Mouse (Mus musculus) brown adipose tissue, adult 24 weeks (tissue): ENCODE results near the gene Mylk4. TPM values are rescaled to one million over a fixed set of nuclear protein-coding genes. Genes with fewer than 3 reads are reported as not detected.

ENCODE experiments used
- H3K27ac ChIP-seq: fragments of 200-500 bp; replicated peaks from 2 replicates; pipeline ENCODE4 v1.5.1; 2012; ENCODE audit warnings: low read depth, mild to moderate bottlenecking, low read length
- H3K4me1 ChIP-seq: fragments of 200-500 bp; 2 replicates; pipeline ENCODE4 v1.6.1; 2012; ENCODE audit warnings: low read length, mixed read lengths; ENCODE audit not compliant: control insufficient read depth, insufficient read depth, insufficient read length
- H3K4me3 ChIP-seq: fragments of 200-500 bp; 2 replicates; pipeline ENCODE4 v1.5.1; 2012; ENCODE audit warnings: low read depth, mild to moderate bottlenecking, low read length, moderate library complexity; ENCODE audit not compliant: insufficient read depth
- polyA plus RNA-seq: library from polyadenylated mRNA; stranded (reverse); fragments of >200 nt; gene quantifications from 2 replicates; pipeline ENCODE4 v1.2.4, GENCODE M21; 2012; ENCODE audit not compliant: missing spikeins, insufficient read depth, insufficient read length

Mylk4 gene
- 2.5 and 11.1 TPM in 2 replicates for polyA plus RNA-seq

DNA sequence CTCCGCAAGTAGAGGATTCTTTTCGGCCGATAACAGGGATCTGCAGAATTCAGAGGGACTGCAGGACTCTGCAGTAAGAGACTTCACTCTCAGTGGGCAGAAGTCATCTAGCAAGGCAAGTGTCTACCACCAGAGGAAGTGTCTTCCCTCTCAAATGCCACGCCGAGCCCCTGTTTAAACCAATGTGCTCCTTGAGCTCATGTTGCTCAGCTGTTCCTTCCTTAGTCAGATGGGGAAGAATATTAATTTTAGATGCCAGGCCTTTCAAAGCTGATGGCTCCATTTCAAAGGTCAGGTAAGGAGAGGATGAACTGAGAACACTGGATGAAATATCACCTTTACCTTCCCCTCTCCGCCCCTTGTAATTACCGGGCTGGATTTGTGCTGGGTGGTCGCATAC is at the start of gene Mylk4:
Mylk4 (minus strand) TSS at position 139 of the 400 bp plus-strand sequence.
- Histone ChIP-seq H3K27ac (no peak within 1 kb of the TSS), H3K4me3 (no peak within 1 kb of the TSS), H3K4me1 (no peaks in the 10 kb centered on the region)

DNA sequence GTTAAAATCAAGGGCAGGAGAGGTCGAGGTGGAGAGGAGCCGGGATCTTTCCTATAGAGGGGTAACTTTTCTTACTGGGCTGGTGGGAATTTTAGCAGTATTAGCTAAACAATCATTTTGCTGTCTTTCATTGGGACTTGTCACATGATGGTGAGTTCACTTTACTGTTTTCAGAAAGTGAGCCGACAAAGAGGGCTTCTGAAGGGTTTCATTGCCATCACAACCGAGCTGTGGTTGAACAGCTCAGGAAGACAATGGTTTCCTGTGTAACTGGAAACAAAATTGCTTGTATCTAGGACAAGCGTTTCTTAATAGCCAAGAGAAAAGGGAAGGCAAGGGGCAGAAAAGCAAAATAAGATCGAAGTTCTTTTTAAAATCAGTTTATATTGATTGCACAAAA is 49.5 kb upstream of the Mylk4 start:
- H3K27ac ChIP-seq, result no peak overlapping the region
- no peaks in the 10 kb centered on the region for H3K4me1 ChIP-seq
- no peak overlapping the region for H3K4me3 ChIP-seq

DNA sequence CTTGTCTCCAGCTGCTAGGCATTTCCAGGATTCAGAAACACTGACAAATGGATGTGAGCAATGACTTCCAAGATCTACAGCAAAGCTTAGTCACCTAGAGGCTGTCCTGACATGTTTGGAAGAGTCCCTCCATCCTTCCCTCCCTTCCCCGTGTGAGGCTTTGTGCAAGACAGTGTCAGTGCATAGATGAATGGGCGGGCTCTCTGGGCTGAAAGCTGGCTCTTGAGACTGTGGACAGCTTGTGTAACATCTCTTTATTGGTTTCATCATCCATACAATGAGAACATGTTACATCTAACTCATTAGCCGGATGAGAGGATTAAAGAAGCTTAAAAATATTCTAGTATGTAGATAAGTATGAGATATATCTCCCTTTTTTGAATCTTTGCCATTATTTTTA is 49.0 kb upstream of the Mylk4 start:
- Histone ChIP-seq H3K27ac (no peak overlapping the region), H3K4me3 (no peak overlapping the region), H3K4me1 (no peaks in the 10 kb centered on the region)

DNA sequence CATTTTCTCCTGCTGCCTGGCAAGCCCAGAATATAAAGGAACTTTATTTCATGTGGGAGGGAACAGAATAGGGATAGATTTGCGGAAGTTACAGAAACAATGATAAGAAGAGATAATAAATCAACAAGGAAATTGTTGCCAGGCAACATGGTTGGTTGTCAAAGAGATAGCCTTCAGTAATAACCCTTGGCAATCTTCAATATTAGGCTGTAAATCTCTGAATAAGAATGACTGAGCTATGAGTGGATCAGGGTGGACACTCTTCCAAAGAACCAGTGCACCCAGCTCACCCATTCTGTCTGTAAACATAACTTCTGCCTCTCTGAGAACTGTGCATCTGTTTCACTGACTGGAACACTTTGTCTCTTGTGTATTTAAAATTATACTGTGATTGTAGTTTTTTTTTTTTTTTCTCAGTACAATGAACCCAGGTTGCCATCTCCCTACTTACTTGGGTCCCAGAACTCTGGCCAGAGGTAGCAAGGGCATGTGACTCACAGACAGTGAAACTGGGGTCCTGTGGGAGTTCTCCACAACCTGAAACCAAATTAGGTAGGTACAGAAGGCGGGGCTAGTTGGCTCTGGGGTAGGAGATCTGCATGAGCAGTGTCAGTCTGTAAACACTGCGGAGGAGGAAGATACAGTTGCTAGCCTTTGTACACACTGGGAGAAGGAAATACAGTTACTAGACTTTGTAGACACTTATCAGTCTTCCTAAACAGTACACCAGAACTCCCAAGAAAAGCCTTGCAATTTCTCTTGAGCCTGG is 47.9 kb upstream of the Mylk4 start:
- Histone ChIP-seq H3K27ac (no peak overlapping the region), H3K4me1 (no peaks in the 10 kb centered on the region), H3K4me3 (no peak overlapping the region)

DNA sequence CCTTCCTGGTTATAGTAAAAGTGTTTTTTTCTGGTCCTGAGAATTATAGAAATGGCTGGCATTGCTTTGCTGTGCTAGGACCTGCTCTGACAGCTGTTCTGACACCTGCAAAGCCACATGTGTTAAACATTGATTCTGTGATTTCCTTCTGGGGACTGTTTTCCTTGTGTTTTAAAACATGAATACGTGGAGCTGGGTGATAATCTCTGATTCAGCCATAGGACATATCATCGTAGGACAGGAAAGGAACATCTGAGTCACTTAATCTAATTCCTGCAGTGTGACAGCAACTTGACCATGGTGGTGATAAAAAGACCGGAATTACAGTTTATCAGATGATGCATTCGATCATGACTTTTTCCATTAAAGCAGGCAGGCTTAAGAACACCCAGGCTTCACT is 45.1 kb upstream of the Mylk4 start:
- H3K4me1 ChIP-seq, result no peaks in the 10 kb centered on the region
- no peak overlapping the region for H3K27ac ChIP-seq
- H3K4me3 ChIP-seq, result no peak overlapping the region

DNA sequence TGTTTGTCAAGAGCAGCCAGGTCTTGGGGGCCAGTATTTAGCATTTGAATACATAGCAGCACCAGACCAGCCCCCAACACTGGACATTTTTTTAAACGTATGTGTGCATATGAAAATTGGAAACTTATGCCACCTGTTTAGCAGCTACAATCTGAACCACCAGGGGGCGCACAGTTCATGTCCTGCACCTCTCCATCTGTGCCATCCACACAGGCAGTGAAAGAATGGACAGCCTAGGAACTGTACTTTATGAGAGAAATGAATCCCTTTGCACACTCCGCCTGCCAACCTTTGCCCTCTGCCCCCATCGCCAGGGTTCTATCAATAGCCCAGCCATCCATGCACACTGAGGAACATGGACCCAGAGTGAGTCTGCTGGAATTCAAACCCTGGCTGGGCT is 44.2 kb upstream of the Mylk4 start:
- H3K4me3 ChIP-seq, result no peak overlapping the region
- H3K4me1 ChIP-seq, result no peaks in the 10 kb centered on the region
- no peak overlapping the region for H3K27ac ChIP-seq

DNA sequence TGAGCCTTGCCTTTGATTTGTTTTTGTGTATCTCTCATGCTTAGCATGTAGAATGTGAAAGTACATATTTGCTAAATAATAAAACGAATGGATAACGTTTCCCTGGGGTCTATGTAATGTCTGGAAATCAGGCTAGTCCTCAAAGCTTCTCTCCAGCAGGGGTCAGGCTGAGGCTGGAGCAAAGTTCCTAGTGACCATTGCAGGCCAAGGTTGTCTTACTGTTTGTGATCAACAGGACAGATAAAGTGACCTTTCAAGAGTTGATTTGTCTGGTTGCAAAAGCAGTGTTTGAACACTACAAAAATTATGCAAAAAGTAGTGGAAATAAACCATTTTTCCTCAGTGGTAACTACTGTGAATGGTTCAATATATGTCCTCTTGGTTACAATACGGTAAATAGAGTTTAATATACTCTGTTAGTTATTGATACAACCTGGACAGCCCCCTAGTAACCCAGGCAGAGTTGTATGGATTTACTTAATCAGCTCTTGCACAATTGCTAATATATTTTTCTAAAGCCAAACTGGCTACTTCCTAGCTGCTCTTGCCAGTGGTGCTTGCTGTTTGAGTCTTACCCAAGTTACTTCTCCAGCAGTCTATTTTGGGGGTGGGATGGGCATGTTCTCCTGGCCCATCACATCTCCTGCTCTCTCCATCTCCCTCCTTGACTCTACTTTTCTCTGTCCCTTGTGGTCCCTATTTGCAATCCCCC is 43.5 kb upstream of the Mylk4 start:
- H3K4me3 ChIP-seq, result no peak overlapping the region
- H3K4me1 ChIP-seq, result no peaks in the 10 kb centered on the region
- no peak overlapping the region for H3K27ac ChIP-seq

DNA sequence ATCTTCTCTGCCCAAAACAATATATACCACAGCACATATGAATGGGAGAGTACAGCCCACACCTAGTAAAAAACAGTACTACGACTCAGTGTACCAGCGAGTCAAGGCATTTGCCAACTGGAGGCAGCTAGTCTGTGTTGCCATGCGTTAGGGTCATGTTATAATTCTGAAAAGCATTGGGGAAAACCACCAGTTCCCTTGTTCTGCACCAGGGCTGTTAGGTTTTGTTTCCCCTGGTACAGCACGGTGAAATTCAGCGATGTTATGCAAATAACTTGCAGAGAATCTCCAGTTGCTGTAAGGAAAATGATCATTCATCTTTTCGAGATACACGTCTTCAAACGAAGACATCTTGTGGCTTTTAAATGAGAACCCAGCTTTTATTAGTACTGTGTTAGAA is 41.8 kb upstream of the Mylk4 start:
- no peak overlapping the region for H3K4me3 ChIP-seq
- H3K27ac ChIP-seq, result no peak overlapping the region
- H3K4me1 ChIP-seq, result no peaks in the 10 kb centered on the region

DNA sequence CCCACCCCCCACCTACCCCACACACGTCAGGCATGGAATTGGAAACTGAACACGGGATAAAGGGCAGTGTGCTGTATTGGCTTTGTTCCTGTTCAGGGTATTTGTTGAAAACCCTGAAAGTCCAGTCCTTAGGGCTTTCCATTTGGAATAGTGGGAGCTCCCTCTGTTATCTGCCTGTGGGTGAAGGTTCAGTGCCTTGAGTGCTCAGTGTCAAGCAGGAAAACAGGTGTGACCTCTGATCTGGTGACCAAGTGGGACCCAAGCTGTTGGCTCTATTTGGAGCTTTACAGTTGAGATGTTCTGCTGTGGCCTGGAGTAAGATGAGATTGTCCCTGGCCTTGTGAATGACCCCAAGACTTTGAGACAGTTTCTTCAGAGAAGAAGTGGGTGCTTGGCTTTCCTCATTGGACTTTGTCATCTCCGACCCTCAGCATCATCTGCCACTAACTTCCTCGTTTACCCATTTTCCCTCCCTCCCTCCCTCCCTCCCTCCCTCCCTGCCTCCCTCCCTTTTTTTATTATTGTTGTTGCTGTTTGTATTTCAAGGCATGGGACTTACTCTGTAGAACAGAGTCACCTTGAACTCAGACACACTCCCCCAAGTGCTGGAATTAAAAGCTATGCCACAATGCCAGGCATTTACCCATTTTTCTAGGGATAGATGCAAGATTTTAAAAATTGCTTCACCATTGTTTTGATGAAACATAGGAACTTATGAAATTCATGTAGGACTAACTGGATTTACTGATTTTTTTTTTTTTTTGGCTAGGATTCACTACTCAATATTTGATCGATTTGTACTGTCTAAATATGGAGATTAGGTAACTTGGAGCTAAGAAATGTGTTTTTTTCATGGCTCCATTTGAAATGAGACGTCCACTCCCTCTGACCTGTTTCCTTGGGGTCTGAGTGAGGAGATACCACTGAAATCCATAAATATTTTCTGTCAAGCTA is 40.9 kb upstream of the Mylk4 start:
- no peak overlapping the region for H3K27ac ChIP-seq
- no peaks in the 10 kb centered on the region for H3K4me1 ChIP-seq
- no peak overlapping the region for H3K4me3 ChIP-seq

DNA sequence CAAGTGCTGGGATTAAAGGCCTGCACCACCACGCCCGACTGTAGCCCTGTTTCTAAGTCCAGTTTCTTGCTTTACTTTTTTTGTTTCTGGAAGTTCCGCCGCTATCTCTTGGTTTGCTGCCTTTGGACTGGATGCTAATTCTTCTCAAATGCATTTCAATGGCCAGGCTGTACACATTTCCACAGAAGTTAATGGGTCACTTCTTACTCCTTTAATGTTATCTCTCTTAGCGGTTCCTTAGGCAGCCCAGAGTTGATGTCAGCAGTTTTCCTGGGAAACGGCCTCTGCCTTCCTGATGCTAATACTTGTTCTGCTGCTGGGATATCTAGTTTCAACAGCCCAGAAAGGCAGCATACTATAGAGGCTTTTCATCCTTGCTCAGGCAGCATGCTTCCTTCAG is 39.4 kb upstream of the Mylk4 start:
- no peak overlapping the region for H3K4me3 ChIP-seq
- H3K4me1 ChIP-seq, result no peaks in the 10 kb centered on the region
- no peak overlapping the region for H3K27ac ChIP-seq

DNA sequence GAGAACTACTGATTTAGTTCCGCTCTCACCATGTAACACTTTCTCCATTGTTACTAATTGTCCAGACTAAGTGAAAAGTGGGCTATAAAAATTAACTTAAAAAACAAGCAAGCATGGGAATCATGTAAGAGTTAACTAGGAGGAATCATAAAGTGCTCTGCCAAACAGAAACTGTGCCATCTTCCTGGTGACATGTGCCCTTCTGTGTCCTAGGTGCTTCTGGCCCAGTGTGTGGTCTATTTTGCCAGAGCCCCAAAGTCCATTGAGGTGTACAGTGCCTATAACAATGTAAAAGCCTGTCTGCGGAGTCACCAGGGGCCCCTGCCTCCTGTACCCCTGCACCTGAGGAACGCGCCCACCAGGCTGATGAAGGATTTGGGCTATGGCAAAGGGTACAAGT is 37.9 kb upstream of the Mylk4 start:
- H3K4me3 ChIP-seq, result no peak overlapping the region
- H3K4me1 ChIP-seq, result no peaks in the 10 kb centered on the region
- H3K27ac ChIP-seq, result no peak overlapping the region

DNA sequence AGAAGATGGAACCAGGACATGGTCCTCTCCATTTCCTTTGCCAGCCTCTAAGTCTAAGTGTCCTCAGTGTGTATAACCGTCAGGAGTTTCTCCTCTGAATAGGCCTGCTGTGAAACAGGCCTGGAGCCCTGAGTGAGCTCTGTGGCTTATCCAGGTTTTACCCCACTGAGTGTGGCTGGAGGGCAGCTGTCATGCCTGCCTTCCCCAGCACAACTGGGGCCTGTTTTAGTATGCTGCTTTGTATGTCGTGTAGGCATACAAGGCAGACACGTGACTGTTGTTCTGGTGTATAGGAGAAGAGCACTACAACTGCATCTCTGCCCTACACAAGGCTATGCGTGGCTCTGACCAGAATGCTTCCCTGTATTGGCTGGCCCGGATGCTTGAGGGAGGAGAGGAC is 36.2 kb upstream of the Mylk4 start:
- Histone ChIP-seq H3K4me3 (no peak overlapping the region), H3K27ac (no peak overlapping the region), H3K4me1 (no peaks in the 10 kb centered on the region)

DNA sequence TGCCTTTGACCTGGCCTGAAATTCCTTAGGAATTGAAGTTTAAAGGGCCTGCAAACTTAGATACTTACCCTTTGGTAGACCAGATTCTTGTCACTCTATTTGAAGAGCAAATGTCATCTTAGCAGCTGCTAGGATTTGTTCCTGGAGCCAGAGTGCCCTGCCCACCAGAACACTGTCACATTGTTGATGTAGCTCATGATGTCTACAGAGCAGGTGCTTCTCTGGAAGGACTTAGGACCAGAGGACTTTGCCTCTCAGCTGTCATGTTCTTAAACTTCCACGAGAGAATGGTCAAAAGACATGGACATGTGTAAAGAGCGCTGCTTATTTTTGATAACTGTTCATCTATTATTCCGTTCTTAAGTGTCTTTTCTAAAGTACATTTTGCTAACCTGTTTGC is 35.5 kb upstream of the Mylk4 start:
- H3K27ac ChIP-seq, result no peak overlapping the region

DNA sequence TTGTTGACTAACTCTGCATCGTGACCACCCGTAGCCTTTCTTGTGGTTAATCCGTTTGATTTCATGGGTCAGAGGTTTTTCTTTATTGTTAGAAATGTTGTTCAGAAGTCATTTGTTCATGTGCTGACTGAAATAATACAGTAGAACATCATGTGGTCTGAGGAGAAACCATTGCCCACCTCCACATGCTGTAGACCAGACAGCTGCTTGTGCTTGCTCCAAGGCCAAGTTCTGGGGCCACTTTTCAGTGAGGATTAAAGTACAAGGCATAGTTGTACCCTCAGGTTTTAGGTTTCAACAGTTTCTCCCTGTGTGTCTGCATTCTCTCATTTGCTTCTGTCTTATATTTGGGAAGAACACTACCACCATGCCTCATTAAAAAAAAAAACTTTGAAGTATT is 23.9 kb upstream of the Mylk4 start:
- peaks cover 3% of the 10 kb centered on the region; the same call in 1 of the 2 replicates for H3K4me1 ChIP-seq
- no peak overlapping the region for H3K4me3 ChIP-seq
- H3K27ac ChIP-seq, result no peak overlapping the region

More for the DNA sequence above, 35.5 kb upstream of the Mylk4 start:
- H3K4me3 ChIP-seq, result no peak overlapping the region
- no peaks in the 10 kb centered on the region for H3K4me1 ChIP-seq

DNA sequence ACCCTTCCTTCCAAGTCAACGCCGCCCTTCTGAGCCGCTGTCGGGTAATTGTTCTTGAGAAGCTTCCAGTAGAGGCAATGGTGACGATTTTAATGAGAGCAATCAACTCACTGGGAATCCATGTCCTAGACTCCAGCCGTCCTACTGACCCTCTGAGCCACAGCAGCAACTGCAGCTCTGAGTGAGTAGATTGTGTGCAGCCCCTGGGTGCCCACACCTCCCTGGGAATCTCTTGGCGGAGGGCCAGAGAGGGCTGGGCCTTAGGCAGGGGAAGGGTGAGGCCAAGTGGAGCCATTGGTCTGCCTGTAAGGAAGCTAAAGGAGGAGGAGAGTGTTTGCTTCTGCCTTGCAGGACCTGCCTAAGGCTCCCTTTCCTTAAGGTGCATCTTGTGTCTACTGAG is 23.1 kb upstream of the Mylk4 start:
- Histone ChIP-seq H3K4me1 (peaks cover 3% of the 10 kb centered on the region; the same call in 1 of the 2 replicates), H3K27ac (no peak overlapping the region), H3K4me3 (no peak overlapping the region)
